Mouse (Mus musculus): ENCODE results near the gene Hddc2.

DNA sequence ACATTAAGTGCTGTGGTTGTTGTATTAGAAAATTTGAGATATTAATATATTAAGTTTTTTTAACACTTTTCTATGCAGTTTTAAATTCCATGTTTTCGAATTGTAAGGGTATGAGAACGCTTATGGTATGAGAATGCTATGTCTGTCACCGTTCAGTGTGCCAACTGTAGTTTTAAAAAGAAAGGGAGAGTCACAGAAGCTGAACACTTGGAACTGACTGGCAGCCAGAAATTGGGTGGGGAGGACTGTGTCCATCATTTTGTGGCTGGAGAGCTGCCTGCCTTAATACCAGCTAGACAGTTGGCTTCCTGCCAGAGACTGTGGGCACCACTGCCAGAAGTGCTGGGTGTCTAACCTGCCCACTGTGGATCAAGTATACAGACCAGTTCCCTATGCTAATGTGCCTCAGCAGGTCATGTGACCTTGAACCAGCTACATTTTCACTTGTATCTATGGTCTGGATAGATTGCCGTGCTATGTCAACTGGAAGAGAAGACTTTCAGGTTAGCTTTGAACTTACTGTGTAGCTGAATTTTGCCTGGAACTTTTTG, 18.1 kb downstream of the Hddc2 start:
- TF ChIP-seq POLR2A (IDR thresholded peaks at IDR 0.05; ENCODE audit: control insufficient read depth, extremely low read depth, insufficient read depth, low read length, poor library complexity), result no peak
- no peak for TF ChIP-seq CTCF (IDR thresholded peaks at IDR 0.05; ENCODE audit: borderline replicate concordance, control insufficient read depth, extremely low read depth, insufficient read depth, low read length, poor library complexity)
